Mouse (Mus musculus) ES-CJ7 (cell line): ENCODE measurements around the gene Trmt11.
"Not testable (repeated sequence)": the region's sequence is repeated elsewhere in the genome, so short reads cannot be mapped to it uniquely, and the experiment has no call there.

Experiments used
- DNase-seq: peaks from one replicate; pipeline ENCODE4 v3.0.0; 2011; ENCODE audit warnings: low read depth, low spot score

Gene Trmt11

DNA sequence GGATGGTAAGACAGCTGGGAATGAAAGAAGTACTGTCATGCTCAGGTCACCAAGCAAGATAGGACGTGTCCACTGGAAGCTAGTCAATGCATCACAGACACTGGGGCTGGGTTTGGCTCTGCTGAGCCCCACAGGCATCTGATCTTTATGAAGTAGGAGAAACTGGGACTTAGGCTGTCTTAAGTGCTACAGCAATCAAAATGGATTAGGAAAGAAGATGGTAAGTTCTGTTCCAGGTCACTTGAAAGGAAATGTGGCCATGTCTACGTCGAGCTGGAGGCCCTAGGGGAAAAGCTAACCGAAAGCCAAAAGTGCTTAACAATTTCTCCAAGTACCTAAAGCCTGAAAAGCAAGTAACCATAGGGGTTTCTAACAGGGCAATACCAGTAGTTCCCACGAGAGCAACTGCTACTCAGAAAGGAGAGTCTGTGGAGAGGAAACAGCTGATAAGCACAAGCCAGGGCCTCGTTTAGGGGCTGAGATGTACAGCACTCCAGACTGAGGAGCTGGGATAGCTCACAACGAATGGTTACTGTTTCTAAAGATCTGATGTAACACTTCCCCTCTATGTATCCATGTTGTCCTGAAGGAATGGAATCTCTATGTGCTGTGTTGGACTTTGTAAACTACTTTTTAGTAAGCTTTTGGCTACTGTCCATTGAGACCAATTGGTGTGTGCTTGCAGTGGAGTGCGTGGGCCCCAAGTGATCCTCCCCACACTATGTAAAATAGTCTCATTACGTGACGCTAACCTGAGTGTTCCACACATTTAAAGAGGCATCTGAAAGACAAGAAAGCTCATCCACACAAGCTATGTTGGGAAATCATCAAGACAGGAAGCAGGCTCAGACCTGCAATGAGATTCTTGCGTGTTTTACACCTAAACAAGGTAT lies 44.6 kb downstream of the Trmt11 start:
- no peak for DNase-seq

GRCm38 (mm10) chr10:30552377-30552776 lies 48.2 kb downstream of the Trmt11 start:
- DNase-seq, result no peak

GRCm38 (mm10) chr10:30549974-30550373 lies 50.6 kb downstream of the Trmt11 start:
- DNase-seq, result no peak

DNA sequence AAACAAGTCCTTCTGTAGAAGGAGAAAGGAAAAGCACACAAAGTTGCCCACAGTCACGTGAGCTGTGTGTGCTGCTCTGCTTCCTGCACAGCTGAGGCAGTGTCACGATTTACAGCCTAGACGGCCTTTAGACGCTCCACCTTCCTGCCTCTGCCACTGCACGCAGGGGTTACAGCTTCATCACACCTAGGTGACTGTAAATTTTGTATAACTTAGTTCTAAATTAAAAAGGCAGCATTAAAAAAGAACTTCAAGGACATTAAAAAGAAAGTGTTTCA lies 62.1 kb downstream of the Trmt11 start:
- DNase-seq, result no peak

DNA sequence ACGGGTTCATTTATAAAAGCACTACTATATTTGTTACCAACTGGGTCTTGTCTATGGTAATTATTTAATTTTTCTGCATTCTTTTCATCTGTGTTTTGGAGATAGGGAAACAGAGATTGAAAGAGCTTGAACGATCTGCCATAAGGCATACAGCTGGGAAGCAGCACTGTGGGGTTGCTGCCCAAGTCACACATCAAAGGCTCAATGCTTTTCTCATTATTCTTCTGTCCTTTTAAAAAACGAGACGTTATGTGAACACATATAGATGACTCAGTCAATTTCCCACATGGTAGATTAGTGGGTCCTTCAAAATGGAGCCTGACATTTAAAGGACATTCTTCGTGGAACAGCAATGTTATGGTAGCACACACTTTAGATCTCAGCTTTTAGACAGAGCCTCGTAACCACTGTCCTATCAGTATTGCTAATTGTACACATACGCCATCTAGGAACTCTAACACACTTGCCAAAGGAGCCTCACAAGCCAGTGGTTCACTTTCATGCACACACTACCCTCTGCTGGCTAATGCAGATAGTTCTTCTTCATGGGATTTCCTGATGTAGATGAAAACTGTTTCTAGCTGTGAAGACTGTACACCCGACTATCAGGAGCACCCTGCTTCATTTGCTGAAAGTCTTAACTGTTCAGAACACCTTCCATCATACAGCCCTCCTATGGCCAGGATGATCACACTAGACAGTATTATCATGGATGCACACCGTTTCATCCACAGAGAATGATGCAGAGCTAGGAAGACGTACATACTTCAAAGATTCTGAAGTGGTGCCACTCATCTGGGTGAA lies 62.6 kb downstream of the Trmt11 start:
- peak; percentile 34 for DNase-seq

- not testable (repeated sequence) for DNase-seq
Observed at GRCm38 (mm10) chr10:30535930-30536329, 64.6 kb downstream of the Trmt11 start.

DNA sequence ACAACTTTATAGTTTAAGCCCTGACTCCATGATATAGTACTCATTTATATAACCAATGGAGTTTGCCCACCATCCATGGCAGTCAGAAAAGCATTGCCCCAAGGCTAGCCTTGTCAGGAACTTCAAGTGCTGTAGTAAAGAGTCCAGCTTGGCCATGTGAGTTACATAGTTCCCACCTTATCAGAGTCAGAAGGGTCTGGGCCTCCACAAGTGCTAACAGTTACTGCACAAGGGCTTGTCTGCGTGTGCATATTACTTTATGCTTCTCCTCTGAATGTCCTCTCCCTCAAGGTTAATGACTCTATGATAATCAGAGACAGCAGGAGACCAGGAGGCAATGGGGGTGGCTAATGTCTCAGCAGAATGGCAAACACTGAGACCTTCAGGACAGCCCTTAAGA lies 73.4 kb downstream of the Trmt11 start:
- DNase-seq, result no peak

- no peak for DNase-seq
Observed at GRCm38 (mm10) chr10:30521727-30522126, 78.8 kb downstream of the Trmt11 start.

DNA sequence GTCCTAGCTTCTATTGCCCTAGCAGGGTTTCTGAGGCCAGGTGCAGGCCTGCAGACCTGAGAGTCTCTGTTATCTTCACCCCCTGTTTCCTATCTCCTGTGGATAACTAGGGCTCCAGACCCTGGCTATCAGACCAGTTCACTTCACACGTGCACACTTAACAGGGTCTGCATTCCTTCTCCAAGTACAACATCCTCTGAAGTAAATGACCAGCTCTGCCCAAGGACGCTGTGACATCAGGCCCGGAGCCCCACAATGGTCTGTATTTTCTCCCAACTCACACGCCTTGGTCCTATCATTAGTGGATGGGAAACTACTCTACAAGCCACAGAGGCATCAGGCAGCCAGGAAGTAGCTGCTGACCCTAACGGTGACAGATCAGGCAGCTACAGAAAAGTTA lies 81.4 kb downstream of the Trmt11 start:
- no peak for DNase-seq

DNA sequence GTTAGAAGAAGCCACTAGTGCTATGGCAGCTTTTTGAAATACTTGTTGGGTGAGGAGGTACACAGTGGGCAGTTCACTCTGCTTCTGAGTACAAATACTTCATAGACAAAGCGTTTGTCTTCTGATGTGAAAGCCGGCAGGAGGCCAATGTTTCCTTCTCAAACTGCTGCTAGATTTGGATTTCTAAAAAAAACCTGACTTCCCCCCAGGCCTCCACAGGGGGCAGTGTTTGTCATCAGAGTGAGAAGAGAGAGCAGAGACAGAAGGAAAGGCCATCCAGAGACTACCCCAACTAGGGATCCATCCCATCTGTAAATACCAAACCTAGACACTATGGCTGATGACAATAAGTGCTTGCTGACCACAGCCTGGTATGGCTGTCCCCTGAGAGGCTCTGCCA lies 83.3 kb downstream of the Trmt11 start:
- DNase-seq, result peak; percentile 17

DNA sequence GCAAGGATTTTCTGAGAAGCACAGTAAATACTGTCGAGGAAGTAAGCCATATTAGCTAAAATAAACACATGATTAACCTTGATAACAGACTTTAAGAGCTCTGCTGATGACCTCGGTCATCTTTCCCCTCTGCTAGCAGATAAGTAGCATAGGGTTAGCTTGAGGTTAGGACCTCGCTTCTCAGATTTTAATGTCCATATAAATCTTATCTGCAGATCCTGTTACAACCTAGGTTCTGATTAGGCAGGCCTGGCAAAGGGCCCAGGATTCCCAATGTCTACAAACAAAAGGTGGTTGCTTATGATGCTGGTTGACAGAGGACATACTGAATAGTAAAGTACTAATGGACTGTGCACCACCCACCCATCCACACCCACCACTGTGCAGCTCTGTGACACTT lies 83.8 kb downstream of the Trmt11 start:
- DNase-seq, result no peak

GRCm38 (mm10) chr10:30504736-30505135 lies 95.8 kb downstream of the Trmt11 start:
- no peak for DNase-seq

- no peak for DNase-seq
Observed at GRCm38 (mm10) chr10:30503168-30503567, 97.4 kb downstream of the Trmt11 start.

- DNase-seq, result no peak
Observed at GRCm38 (mm10) chr10:30502718-30503117, 97.8 kb downstream of the Trmt11 start.

DNA sequence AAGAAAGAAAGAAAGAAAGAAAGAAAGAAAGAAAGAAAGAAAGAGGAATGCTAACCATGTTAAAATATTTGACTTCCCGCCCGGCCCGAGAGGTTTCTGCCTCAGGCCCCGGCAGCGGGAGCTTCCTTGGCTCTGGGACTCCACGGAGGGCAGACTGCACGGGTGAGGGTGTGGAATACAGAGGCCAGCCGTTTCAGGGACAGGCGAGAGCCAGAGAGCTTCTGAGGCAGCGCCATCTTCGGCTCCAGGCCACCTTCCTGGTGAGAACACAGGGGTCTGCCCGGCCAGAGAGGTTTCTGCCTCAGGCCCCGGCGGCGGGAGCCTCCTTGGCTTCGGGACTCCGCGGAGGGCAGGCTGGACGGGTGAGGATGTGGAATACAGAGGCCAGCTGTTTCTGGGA lies 102.3 kb downstream of the Trmt11 start:
- DNase-seq, result not testable (repeated sequence)
